Mouse (Mus musculus) skeletal muscle tissue, adult 2 months (tissue): ENCODE data around the gene Dpm2.

Experiments used
- DNase-seq: peaks from one replicate; pipeline ENCODE4 v3.0.0-alpha.2; 2012; ENCODE audit warnings: low read depth, low spot score

The Dpm2 gene

DNA sequence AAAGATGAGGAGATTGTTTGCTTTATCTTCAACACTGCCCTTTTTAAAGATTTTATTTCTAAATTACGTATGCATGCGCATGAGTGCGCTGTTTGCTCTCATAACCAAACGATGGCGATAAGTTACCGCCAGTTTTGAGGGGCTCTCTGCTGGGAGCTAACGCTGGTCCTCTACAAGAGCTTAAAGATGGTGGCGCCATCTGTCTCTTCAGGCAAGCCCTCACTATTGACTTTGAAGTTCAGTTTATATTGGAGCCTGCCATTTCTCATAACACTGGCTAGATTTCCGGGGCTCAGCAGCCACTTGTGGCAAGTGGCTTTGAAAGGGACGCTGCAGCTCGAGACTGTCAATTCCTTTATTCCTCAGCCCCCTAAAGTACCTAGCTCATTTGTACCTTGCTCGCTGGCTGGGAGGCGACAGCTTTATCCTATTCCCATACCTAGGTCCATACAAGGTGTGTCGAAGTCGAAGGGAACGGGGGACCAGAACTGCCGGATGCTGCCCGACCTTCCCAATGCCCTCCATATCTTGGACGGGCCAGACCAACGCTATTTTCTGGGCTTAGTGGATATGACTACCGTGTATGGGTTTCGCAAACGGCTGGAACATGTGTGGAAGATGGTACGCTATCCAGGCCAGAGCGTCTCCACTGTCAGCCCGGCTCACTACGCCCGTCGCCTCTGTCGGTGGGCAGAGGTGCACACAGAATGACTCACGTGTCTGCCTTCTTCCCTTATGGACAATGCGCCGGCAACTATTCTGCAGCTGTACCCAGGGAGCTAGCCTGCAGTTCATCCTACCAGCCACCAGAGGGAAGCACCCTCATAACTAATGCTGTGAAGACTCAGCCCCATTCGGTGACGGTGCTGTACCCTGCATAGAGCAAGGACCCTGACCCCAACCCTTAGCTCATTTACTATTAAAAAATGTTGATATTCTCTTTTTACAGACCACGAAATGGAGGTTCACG, 12.5 kb downstream of the Dpm2 start:
- DNase-seq, result peak; percentile 74

DNA sequence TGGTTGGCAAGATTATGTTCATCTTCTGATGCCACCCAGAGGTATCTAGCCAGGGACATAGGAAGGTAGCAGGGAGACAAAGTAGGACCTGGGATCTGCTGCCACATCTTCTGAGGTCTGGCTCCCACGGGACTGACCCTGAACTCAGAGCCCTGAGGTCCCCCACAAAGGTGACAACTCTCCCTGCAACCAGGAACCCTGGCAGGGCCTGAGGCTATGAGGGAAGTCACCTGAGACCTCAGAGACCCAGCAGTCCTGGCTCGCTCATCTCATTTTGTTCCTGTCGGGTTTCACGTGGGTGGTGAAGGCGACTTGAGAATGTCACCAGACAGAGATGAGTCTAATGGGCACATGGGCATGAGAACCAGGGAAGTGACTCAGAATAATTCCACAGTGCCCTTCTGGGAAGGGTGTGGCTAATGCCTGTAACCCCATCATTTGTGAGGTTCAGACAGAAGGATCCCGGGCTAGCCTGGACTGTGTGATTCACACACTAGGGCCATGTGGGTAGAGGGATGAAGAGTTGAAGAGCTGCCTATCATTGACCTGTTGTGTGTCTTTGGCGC, 14.6 kb downstream of the Dpm2 start:
- no peak for DNase-seq

DNA sequence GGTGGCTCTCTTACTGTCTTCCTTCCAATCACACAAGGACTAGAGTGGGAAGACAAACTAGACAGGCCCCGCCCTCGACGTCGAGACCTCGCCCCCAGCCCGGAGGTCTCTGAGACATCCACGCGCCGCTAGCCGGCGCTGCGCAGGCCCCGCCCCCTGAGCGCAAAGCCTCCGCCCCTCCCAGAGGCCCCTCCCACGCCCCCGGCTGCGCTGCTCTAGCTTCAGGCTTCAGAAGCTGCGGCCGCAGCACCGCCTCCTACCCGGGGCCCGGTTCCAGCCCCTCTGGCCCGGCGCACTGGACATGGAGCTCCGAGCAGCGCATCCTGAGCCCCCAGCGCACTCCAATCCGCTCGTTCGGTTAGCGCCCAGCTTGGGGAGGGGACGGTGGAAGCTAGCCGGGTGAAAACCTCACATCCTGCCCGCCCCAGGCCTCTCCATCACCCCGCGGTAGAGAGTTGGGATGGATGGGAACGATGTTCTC, 16.3 kb downstream of the Dpm2 start, which contains the start of gene St6galnac4:
TSS of gene St6galnac4 (plus strand) at position 225 of the 481 bp plus-strand sequence.
- DNase-seq, result peak; percentile 92

DNA sequence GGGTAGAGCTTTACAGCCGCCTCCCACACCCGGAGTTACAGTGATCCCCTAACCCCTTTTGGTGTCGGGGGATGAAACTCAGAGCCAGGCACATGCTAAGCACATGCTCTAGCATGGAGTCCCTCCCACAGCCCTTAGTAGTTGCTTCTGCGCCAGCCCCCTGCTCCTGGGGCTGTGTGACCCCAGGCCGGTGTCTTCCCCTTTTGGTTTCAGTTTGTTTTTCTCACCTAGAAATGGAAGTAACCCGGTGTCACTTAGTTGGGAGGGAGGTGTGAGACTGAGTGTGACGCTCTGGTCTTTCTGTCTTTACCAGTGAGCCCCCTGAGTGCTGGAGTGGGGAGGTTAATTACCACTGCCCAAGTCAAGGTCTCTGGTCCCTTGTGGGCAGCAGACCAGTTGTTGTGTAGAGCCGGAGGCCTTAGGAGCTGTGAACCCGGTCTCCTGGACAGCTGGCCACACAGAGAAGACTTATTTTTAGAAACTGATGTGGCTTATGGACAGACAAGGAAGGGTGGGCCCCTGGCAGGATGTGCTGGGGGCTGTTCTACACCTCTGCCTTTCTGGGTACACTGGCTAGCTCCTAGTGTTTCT, 17.2 kb downstream of the Dpm2 start:
- no peak for DNase-seq

DNA sequence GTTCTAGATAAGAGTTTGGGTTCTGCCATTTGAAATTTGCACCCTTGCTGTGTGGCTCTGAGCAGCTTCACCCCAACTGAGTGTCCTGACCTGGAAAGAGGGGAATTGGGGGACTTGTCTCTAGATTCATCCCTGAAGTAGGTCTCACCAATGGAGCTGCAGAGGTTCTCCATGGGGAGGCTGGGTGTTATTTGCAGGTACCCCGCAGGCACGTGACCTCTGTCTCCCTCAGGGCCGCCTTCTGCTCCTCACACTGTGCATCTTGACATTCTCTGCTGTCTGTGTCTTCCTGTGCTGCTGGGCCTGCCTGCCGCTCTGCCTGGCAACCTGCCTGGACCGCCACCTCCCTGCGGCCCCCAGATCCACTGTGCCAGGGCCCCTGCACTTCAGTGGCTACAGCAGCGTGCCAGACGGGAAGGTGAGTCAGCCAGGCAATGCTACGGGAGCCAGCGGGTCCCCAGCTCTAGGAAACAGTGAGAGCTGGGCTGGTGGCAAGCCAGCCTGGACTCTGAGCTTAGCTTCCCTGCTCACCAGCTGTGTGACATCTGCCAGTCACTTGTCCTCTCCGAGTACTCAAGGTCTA, 18.6 kb downstream of the Dpm2 start:
- no peak for DNase-seq

DNA sequence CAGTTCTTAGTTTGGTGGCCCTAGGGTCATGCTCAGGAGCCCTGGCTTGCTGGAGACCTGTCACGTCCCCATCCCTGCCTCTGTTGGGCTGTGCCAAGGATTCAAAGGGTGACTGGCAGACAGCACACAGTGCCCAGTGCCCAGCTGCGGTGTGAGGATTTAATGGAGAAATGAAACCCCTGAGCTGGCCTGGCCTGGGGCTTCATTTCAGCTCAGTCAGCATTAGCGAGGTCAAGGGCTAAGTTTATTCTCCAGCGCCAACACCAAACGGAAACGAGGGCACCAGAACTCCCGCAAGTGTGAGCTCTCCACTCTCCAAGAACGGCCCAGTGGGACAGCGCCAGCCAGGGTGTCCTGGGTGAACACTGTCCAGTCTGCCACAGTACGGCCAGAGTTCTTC, 19.6 kb downstream of the Dpm2 start:
- peak; percentile 84 for DNase-seq

DNA sequence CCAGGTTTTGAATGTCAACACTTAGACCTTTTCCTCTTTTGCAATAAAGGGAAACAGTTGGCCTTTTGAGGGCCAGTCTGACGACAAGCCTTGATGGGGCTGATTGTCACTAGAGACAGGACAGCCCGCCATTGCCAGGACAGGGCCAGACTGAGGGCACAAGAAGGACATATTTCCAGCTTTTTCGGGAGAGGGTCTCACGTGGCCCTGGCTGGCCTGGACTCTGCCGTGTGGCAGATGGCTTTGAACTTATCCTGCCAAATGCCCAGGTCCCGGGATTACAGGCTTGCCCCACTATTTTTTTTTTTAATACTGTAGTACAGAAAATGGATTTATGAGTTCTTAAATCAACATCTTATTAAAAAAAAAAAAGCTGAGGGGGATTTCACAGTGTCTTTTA, 20.6 kb downstream of the Dpm2 start:
- no peak for DNase-seq

DNA sequence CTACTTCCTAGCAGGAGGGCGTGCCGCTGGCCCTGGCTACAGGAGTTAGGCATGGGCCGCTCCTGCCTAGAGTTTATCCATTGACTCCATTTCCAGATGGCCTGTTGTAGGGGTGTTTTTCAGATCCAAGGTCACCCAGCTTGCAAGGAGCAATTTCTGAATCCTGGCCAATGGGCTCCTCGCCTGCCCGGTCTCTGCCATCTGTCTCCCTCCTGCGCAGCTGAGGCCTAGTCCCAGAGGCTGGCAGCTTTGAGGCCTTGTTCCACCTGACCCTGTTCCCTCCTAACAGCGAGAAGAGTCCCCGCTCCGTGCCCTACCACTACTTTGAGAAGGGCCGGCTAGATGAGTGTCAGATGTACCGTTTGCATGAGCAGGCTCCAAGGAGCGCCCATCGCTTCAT, 26.1 kb downstream of the Dpm2 start:
- no peak for DNase-seq

DNA sequence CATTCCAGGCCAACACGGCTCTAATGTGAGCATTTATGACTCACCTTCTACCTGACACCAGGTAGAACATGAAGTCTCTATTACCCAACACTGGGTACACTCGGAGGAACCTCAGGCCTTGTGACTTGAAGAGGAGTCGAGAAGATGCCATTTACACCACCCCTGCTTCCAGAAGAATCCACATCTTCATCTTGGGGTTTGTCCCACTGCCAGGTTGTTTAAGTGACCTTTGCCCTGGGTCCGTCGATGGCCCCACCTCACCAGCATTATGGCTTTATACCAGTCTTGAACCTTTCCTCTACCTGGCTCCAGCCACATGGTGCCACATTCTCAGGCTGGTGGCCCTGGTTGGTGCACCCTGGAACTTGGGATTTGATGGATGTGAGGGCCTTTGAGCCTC, 26.6 kb downstream of the Dpm2 start:
- no peak for DNase-seq

DNA sequence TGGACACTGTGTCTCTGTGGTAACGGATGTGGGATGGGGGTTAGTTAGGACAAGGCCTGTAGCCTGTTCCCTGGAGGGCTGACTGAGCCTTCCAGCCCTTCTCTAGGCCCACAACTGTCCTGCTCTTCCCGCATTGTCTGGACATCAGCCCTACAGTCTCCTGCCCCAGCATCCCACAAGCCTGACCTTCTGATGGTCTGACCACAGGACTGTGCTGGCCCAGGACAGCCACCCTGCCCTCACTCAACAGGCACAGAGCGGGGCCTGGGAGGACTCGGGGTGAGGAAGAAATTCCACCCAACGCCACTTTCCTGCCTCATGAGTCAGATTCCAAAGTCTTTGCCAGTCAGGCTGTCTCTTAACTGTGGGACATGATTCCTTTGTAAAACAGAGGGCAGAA, 27.0 kb downstream of the Dpm2 start:
- DNase-seq, result no peak

DNA sequence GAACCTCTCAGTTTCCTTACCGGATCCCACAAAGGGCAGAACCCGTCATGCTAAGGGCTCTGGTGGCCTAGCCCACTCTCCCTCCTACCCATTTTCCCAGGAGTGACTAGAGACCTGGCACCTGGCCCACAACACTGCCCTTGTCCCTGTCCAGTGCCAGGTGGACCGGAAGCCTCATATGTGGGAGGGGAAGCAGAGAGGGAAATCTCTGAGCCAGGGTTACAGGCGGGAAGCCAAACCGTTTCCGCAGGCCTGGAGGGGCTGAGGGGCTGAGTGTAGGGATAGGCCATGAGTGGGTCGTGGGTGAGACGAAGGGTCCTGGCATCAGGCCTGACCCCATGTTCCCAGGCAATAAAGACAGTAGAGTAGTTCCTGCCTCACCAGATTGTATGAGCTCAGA, 27.8 kb downstream of the Dpm2 start:
- no peak for DNase-seq

DNA sequence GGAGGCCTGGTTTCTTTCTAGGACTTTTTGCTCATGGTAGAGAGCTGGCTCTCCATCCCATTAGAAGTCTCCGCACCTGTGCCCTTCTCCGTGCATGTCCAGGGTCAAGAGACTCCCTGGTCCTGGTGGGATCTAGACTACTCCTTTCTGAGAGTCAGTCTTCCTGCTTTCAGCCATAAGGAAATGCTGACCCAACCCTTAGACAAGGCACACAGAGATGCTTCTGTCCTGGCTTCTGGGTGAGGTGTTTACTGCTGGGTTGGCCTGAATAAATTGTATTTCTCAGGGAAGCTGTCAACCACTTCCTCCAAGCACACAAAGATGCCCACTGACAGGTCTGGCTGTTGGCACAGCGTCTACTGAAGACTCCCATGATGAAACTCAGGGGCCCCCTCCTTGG, 28.8 kb downstream of the Dpm2 start, which contains the start of gene St6galnac6:
TSS of gene St6galnac6 (plus strand) at position 301 of the 400 bp plus-strand sequence.
- DNase-seq, result no peak

DNA sequence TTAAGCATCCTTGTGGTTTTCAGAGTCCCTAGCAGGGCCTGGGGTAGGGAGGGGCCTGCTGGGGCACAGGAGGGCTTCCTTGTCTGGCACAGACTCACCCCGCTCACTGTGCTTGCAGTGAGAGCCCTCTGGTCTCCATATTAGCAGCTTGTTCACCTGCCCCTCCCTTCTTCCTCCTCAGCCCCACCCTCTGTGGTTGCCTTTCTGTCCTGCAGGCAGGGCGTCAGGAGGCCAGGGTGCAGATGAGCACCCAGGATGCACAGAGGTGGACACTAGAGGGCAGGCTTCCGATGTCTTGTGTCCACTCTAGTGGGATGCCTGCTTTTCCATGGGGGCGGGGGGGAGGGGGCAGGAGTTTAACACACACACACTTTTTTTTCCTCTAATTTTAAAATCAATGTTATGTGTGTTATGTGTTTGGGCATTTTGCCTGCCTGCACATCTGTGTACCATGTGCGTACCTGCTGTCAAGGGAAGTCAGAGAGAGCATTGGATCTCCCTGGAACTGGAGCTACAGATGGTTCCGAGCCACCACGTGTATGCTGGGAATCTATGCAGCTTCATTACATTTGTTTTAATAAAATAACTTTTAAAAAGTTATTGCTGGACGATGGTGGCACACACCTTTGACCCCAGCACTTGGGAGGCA, 30.9 kb downstream of the Dpm2 start:
- DNase-seq, result no peak

DNA sequence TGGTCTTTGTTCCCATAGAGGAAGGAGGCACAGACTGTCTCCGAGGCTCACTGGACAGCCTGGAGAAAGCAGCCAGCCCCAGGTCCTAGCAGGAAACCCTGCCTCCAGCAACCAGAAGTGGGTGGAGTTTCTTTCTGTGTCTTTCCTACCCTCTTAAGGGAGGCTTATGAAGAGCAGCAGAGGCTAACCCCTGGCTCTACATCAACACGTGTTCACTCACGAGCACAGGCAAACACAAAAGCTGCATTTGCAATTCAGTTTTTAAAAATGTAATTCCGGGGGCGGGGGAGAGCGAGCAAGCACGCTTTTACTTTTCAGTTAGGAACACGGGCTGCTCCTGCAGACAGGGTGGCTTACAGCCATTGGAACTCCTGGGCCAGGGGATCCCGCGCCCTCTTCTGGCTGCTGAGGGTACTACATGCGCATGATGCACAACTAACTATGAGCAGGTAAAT, 32.0 kb downstream of the Dpm2 start:
- peak; percentile 75 for DNase-seq

DNA sequence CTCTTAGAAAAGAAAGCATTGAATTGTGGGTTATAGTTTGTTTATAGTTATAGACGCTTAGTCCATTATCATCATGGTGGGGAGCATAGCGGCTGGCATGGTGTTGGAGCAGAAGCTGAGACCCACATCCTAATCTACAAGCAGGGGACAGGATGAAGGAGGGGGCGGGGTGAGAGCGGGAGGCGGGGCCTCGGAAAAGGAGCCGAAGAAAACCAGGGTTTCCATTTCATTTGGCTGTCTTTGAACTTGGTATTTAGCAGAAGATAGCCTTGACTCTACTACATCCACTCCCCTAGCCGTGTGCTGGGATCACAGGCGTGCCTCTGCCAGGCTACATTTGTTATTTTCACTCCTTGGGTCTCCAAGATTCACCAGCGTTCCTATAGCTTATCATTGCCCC, 34.0 kb downstream of the Dpm2 start:
- no peak for DNase-seq

DNA sequence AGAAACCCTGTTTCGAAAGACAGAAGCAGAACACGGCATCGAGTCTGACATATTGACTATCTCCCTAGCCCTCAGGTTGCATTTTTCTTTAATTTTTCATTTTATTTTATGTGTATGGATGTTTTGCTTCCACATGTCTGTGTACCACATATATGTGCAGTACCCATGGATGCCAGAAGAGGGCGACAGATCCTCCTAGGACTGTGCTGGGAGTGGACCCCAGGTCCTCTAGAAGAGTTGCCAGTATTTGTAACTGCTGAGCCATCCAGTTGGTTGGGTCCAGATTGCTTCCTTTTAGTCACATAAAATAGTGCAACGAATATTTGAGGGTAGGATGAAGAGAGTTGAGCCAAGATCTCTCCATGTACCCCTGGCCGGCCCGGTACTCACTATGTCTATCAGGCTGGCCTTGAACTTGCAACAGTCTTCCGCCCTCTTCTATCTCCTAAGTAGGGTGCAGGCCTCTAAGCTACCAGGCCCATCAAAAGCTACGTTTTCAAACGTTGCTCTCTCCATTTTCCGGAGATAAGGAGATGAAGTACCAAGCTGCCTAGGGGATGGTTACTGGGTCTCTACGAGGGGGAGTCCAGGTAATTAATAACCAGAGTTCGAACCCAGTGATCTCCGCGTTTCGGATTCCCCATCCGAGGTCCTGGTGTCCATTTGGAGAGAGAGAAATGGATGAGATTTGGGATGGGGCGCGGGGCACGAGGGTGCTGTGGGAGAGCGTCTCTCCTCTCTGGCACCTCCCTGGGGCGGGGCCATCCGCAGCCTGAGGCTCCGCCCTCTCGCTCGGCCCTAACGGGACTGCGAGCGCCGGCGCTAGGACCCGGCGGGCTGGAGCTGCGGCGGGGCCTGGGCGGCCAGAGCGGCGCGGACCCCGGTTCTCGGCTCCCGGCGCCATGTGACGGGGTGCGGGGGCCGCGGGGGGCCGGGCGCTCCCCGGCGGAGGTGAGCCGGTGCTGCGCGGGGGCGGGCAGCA, 35.8 kb downstream of the Dpm2 start:
- peak; percentile 78 for DNase-seq

DNA sequence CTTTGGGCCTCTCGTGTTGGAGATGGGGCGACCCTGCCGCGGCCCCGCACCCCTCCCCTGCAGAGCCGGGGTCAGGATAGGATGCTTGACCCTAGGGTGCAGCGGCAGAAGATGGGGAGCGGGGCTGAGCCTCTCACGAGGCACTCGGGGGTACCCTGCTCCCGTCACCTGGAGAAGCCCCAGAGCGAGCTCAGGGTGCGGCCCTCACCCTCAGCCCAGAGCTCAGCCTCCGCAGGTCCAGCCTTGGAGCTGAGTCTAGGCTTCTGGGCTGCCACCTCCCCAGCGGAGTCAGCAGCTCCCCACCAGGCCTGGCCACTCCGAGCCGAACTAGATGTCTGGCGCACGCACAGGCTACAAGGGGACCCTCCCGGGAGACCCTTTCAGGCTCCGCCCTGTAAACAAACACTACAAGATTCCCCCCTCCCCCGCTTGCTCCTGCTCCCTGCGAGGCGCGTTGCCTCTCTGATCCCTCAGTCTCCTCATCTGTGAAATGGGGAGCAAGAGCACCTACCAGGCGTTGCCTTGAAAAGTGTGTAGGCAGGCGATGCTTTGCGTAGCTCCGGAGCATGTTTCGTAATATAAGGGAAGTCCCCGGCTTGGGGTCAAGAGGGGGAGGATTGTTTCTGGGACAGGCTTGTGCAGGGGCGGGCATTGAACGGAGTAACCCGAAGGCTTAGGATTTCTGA, 36.7 kb downstream of the Dpm2 start:
- no peak for DNase-seq

DNA sequence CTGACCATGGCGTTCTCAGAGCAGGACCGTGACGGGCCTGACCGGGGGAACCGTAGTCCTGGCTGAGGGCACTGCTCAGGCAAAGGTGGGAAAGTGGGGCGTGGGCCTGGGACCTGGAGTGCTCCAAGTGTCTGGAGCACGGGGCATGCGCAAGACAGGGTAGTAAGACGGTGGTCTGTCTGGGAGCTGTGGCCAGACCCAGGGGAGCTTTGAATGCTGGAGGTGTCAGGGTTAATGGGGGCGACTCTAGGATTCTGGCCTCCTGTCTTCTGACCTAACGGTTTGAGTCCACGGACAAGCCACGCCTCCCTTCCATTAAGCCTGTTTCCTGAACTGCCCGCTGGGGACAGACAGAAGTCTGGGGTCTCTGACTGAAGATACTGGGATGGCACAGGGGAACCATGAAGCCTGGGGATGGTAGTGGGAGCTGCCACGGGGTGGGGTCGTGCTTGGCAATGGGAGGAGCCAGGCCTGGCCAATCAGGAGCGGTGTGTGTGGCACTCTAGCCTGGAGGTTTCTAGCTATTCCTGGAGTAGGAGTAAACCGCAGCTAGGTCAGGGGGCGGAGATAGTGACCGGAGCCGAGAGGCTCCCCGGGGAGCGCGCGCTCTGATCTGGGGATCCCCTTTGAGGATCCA, 37.6 kb downstream of the Dpm2 start:
- peak; percentile 91 for DNase-seq

DNA sequence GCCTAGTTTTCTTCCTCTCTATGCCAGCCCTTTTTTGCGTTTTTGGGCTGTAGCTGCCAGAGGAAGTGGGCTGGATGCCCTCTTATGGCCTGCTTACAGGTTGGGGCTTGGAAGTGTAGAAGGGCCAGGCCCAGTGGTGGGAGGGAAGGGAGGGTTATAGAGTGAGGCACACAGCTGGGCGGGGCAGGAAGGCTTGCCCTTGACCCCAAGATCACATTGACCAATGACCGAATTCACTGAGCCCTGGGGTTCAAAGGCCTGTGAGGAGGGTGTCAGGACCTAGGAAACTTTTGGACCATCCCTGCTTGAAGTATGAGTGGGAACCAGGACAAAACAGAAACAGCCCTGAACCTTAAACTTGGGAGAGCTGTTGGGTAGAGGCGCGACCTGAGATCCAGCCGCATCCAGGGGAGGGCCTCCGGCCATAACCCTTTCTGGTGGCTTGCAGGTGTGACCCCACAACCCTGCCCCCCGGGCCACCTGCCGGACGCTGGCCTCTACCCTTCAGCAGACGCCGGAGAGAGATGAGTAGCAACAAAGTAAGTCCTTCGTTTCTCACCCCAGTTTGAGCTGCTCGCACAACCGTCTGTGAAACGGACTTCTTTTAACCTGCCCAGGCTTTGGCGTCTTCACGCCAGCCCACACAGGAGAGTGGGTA, 38.2 kb downstream of the Dpm2 start:
- DNase-seq, result no peak
